Mouse (Mus musculus): ENCODE results near the gene Ralgps2.

The Ralgps2 gene

GRCm38 (mm10) chr1:156939251-156940141, at the start of gene Ralgps2:
Gene Ralgps2, minus strand, starts transcription at chr1:156939626.
- peak; percentile 59 for DNase-seq

- no peak for DNase-seq
Measured at GRCm38 (mm10) chr1:156987576-156987975, 48.1 kb upstream of the Ralgps2 start.

GRCm38 (mm10) chr1:156986641-156987345, 47.4 kb upstream of the Ralgps2 start:
- no peak for DNase-seq

- DNase-seq = no peak
Measured at GRCm38 (mm10) chr1:156985657-156986640, 46.5 kb upstream of the Ralgps2 start.

GRCm38 (mm10) chr1:156983009-156983870, 43.8 kb upstream of the Ralgps2 start:
- DNase-seq = no peak

GRCm38 (mm10) chr1:156981975-156982374, 42.5 kb upstream of the Ralgps2 start:
- DNase-seq = no peak

GRCm38 (mm10) chr1:156979722-156980121, 40.3 kb upstream of the Ralgps2 start:
- DNase-seq = no peak

- no peak for DNase-seq
Measured at GRCm38 (mm10) chr1:156978656-156979055, 39.2 kb upstream of the Ralgps2 start.

- no peak for DNase-seq
Measured at GRCm38 (mm10) chr1:156973857-156974256, 34.4 kb upstream of the Ralgps2 start.

- no peak for DNase-seq
Measured at GRCm38 (mm10) chr1:156972391-156972790, 33.0 kb upstream of the Ralgps2 start.

GRCm38 (mm10) chr1:156971206-156971811, 31.9 kb upstream of the Ralgps2 start:
- DNase-seq = no peak

- DNase-seq = no peak
Measured at GRCm38 (mm10) chr1:156970641-156971040, 31.2 kb upstream of the Ralgps2 start.

- no peak for DNase-seq
Measured at GRCm38 (mm10) chr1:156968107-156968506, 28.7 kb upstream of the Ralgps2 start.

GRCm38 (mm10) chr1:156964586-156964932, 25.1 kb upstream of the Ralgps2 start:
- DNase-seq = no peak

GRCm38 (mm10) chr1:156963871-156964585, 24.6 kb upstream of the Ralgps2 start:
- peak; percentile 23 for DNase-seq

- no peak for DNase-seq
Measured at GRCm38 (mm10) chr1:156961481-156962265, 22.2 kb upstream of the Ralgps2 start.

- DNase-seq = no peak
Measured at GRCm38 (mm10) chr1:156959004-156959403, 19.6 kb upstream of the Ralgps2 start.

GRCm38 (mm10) chr1:156957360-156957759, 17.9 kb upstream of the Ralgps2 start:
- DNase-seq = no peak

- DNase-seq = no peak
Measured at GRCm38 (mm10) chr1:156955926-156956760, 16.7 kb upstream of the Ralgps2 start.

Measured in layer of hippocampus, adult 9-11 months (tissue).